Mouse (Mus musculus) layer of hippocampus, postnatal 10 days (tissue): ENCODE data around the gene Ppp2r2d. TPM values are rescaled to one million over a fixed set of nuclear protein-coding genes. Genes with fewer than 3 reads are reported as not detected.

Source experiments
- DNase-seq, 2 experiments: peaks; one replicate each; pipeline ENCODE4 v3.0.0; 2021; ENCODE audit warnings: low spot score in 2 of 2
- total RNA-seq, 2 experiments: library from RNA; stranded (reverse); gene quantifications; 2 replicates each; pipeline ENCODE4 v1.2.3; 2021

The Ppp2r2d gene
- total RNA-seq, 2 experiments from 2014 or later, result 93.4 to 95.9 TPM

DNA sequence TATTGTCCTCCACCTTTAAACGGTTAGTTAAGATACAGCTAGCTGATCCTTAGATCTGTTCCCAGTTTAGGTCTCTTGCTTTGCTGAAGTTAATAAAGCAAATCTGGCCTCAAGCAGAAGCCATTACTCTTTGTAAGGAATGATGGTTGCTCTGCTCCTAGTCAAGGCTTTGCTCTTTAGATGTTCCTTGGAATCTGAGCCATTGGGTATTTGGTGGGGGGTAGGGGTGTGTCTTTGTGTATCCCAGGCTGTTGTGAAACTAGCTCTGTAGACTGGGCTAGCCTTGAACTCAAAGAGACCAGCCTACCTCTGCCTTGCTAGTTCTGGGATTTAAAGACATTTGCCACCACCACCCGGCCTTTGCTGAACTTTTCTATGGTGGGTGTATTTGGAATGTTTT lies 8.3 kb downstream of the Ppp2r2d start:
- no peak for DNase-seq

GRCm38 (mm10) chr7:138856670-138857069 lies 10.8 kb downstream of the Ppp2r2d start:
- no peak for DNase-seq

DNA sequence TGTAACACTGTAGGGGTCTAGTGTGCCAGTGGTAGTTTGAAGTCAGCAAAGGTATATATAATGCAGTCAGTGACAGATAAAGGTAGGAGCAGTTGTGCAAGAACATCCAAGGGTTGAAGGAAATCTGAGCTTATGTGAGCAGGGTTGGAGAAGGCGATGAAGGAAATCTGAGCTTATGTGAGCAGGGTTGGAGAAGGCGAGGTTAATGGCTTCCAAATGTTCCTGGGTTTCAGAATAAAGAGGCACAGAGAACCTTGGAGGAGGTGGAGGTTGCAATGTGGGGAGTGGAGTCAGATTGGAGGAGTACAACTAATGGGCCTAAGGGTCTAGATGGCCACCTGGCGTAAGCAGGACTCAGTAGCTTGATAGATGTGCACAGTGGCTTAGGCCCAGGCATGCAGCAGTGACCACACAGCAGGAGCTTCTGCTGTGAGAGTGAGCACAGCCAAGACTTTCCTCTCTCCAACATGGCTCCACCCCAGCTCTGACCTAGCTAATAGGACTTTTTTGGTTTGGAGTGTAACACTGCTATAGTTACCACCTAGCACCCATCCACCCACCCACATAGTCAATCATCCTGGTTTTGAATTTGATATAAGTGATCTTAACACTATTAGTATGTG lies 18.2 kb downstream of the Ppp2r2d start:
- DNase-seq, result no peak

- DNase-seq, result no peak
These were observed 18.9 kb downstream of the Ppp2r2d start for GRCm38 (mm10) chr7:138864776-138865175.

GRCm38 (mm10) chr7:138867286-138867685 lies 21.4 kb downstream of the Ppp2r2d start:
- no peak for DNase-seq

GRCm38 (mm10) chr7:138868316-138868715 lies 22.4 kb downstream of the Ppp2r2d start:
- no peak for DNase-seq

GRCm38 (mm10) chr7:138872956-138873355 lies 27.1 kb downstream of the Ppp2r2d start:
- DNase-seq, result no peak

- no peak for DNase-seq
These were observed 29.2 kb downstream of the Ppp2r2d start for GRCm38 (mm10) chr7:138875031-138875430.

GRCm38 (mm10) chr7:138883724-138884123 lies 37.8 kb downstream of the Ppp2r2d start:
- no peak for DNase-seq

- DNase-seq, result no peak
These were observed 39.7 kb downstream of the Ppp2r2d start for GRCm38 (mm10) chr7:138885365-138886289.

- DNase-seq, result no peak
These were observed 52.2 kb downstream of the Ppp2r2d start for GRCm38 (mm10) chr7:138898122-138898521.

DNA sequence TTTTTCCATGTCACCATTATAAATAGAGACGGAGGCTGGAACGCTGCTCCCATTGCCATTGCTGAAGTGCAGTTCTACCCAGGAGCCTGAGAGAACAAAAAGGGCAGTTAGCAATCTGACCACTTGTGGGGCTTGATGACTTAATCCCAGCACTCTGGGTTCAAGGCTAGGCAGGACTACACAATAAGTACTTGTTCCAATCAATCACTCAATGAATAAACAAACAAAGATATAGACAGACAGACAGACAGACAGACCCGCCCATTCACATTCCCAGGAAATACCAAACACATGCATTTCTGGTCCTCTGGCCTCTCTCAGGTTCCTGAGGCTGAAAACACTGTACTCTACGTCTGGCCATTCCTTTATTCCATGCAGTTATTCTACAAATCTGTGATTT lies 52.9 kb downstream of the Ppp2r2d start:
- no peak for DNase-seq

- DNase-seq, result no peak
These were observed 58.1 kb downstream of the Ppp2r2d start for GRCm38 (mm10) chr7:138903886-138904435.

DNA sequence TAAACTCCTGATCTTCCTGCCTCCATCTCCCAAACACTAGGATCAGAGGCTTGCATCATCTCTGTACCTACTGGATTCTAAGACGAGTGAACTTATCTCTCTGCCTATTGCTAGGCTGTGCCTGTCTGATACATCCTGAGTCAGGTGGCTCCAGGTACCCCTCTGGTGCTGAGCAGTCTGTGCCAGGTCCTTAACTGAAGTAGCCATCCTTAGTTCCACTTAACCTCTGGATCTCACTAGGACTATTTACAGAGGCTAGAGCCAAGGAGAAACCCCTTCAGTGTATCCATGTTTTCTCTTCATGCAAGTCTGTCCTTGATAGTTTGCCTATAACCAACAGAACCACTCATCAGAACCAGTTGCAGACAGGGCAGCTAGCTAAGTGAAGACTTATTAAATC lies 60.6 kb downstream of the Ppp2r2d start:
- no peak for DNase-seq

- DNase-seq, result peak in 1 of 2 experiments; percentile 13
These were observed 61.2 kb downstream of the Ppp2r2d start for GRCm38 (mm10) chr7:138907043-138907442.

GRCm38 (mm10) chr7:138907976-138908375 lies 62.1 kb downstream of the Ppp2r2d start:
- no peak for DNase-seq

GRCm38 (mm10) chr7:138908768-138909276 lies 62.9 kb downstream of the Ppp2r2d start:
- no peak for DNase-seq

GRCm38 (mm10) chr7:138909277-138910192 lies 63.7 kb downstream of the Ppp2r2d start, which contains the start of gene Bnip3:
TSS of gene Bnip3 (minus strand) at chr7:138909519.
- DNase-seq, result peak; percentile 79 to 85

DNA sequence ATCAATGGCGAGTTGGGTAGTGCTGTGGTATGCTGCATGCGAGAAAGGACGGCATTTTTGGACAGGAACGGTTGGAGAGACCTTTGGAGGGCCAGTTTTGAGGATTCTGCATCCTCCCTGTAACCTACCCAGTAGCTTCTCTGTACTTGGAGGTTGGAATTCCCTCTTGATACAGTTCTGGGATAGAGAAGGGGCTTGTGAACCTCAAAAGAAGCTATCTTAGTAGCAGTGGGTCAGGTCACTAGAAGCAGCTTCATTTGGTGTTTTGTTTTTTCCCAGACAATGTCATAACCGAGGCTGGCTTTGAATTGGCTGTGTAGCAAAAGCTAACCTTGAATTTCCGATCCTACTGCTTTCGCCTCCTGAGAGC lies 64.3 kb downstream of the Ppp2r2d start:
- no peak for DNase-seq

DNA sequence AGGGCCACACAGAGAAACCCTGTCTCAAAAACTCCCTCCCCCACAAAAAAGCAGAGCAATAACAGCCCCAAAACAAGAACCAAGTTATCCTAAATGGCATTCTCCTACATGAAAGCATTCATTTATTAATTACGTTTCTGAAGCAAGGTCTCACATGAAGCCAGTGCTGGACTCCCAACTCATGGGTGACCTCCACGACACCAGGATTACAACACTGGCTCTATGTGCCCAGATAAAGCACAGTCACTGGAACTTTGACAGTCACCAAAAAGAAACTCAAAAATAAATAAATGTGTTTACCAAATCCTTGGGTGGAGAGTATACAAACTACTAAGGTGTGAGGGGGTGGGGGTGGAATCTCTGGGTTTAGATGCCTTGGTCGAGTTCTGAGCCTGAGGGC lies 67.7 kb downstream of the Ppp2r2d start:
- no peak for DNase-seq
